7 mouse cellular contexts compared by ENCODE assay signal in genomic region chr7:112158942-112159341, GRCm38 (mm10). TPM values are rescaled to one million over a fixed set of nuclear protein-coding genes. Genes with fewer than 3 reads are reported as not detected.
DNase-seq lines count a peak whose midpoint lies in the region; ATAC-seq and TF ChIP-seq lines count a peak whose summit lies in the region.

Gene Dkk3, minus strand, starts transcription at chr7:112159057.

- no peaks in the 10 kb centered on the region for H3K36me3 ChIP-seq in ES-E14 (ENCODE audit: control insufficient read depth, insufficient read depth, low read length, poor library complexity, severe bottlenecking)
- H3K36me3 ChIP-seq in forebrain, embryonic 14.5 days (ENCODE audit: control insufficient read depth, insufficient read depth, low read length), result no peaks in the 10 kb centered on the region
- H3K36me3 ChIP-seq in hindbrain, embryonic 16.5 days (ENCODE audit: control insufficient read depth, insufficient read depth, low read length), result no peaks in the 10 kb centered on the region
- no peaks in the 10 kb centered on the region for H3K36me3 ChIP-seq in limb, embryonic 12.5 days
- H3K36me3 ChIP-seq in neural tube, embryonic 11.5 days (ENCODE audit: control insufficient read depth, insufficient read depth, low read length), result no peaks in the 10 kb centered on the region

- H3K27me3 ChIP-seq in forebrain, embryonic 14.5 days (replicated peaks; ENCODE audit: control insufficient read depth, insufficient read depth, low read length), result peaks cover 11% of the 10 kb centered on the region; the same call in 1 of the 2 replicates
- peaks cover 4% of the 10 kb centered on the region; the same call in 1 of the 2 replicates for H3K27me3 ChIP-seq in hindbrain, embryonic 16.5 days (replicated peaks; ENCODE audit: control insufficient read depth, insufficient read depth, low read length)
- H3K27me3 ChIP-seq in limb, embryonic 12.5 days, result peaks cover 21% of the 10 kb centered on the region; the same call in 1 of the 2 replicates
- no peaks in the 10 kb centered on the region for H3K27me3 ChIP-seq in neural tube, embryonic 11.5 days (ENCODE audit: control insufficient read depth, insufficient read depth, low read length)

- H3K27ac ChIP-seq in ES-E14 (ENCODE audit: insufficient read depth, low read depth, low read length, poor library complexity, severe bottlenecking), result no peak within 1 kb of the TSS
- H3K27ac ChIP-seq in forebrain, embryonic 14.5 days (ENCODE audit: low read depth, low read length), result no peak within 1 kb of the TSS
- peak within 1 kb of the TSS; percentile 15; the same call in 1 of the 2 replicates for H3K27ac ChIP-seq in hindbrain, embryonic 16.5 days (ENCODE audit: low read depth, low read length)
- 0 out of 2 replicates have a peak within 1 kb of the TSS, but pooled peaks have one; percentile 12 for H3K27ac ChIP-seq in limb, embryonic 12.5 days
- no peak within 1 kb of the TSS for H3K27ac ChIP-seq in neural tube, embryonic 11.5 days (ENCODE audit: low read depth, low read length)

- peak within 1 kb of the TSS; percentile 69 for H3K4me2 ChIP-seq in forebrain, embryonic 14.5 days (ENCODE audit: low read length)
- H3K4me2 ChIP-seq in hindbrain, embryonic 16.5 days (ENCODE audit: low read length), result peak within 1 kb of the TSS; percentile 51
- peak within 1 kb of the TSS; percentile 70 for H3K4me2 ChIP-seq in limb, embryonic 12.5 days
- H3K4me2 ChIP-seq in neural tube, embryonic 11.5 days (ENCODE audit: low read depth), result peak within 1 kb of the TSS; percentile 72

- 3% methylated on average over 21 of the region's 21 CpGs for WGBS in forebrain, embryonic 14.5 days
- 4% methylated on average over 20 of the region's 21 CpGs for WGBS in hindbrain, embryonic 16.5 days
- 3% methylated on average over 21 of the region's 21 CpGs for WGBS in limb, embryonic 12.5 days
- WGBS in neural tube, embryonic 11.5 days, result 2% methylated on average over 21 of the region's 21 CpGs

- no peaks in the 10 kb centered on the region for H3K9me3 ChIP-seq in ES-E14 (ENCODE audit: control insufficient read depth, insufficient read depth, low read depth, low read length)
- H3K9me3 ChIP-seq in forebrain, embryonic 14.5 days (replicated peaks; ENCODE audit: control insufficient read depth, low read length), result no peaks in the 10 kb centered on the region
- no peaks in the 10 kb centered on the region for H3K9me3 ChIP-seq in hindbrain, embryonic 16.5 days (ENCODE audit: control insufficient read depth, low read length)
- no peaks in the 10 kb centered on the region for H3K9me3 ChIP-seq in limb, embryonic 12.5 days
- H3K9me3 ChIP-seq in neural tube, embryonic 11.5 days (ENCODE audit: control insufficient read depth, low read length), result no peaks in the 10 kb centered on the region

- no peak for DNase-seq in ES-E14 (ENCODE audit: low read depth, low spot score)
- DNase-seq in R1 (ENCODE audit: low read depth, low spot score), result peak; percentile 32
- peak; percentile 39 for DNase-seq in forebrain, embryonic 14.5 days (ENCODE audit: low spot score)
- peak; percentile 66 for DNase-seq in neural tube, embryonic 11.5 days (ENCODE audit: low spot score)
- DNase-seq in cerebellum, adult 9-11 months, result no peak

- ATAC-seq in forebrain, embryonic 14.5 days, result peak; percentile 51; the same call in 1 of the 2 replicates
- ATAC-seq in hindbrain, embryonic 16.5 days, result peak; percentile 21; the same call in 1 of the 2 replicates
- 0 out of 2 replicates have a peak, but pooled peaks have one; percentile 46 for ATAC-seq in limb, embryonic 12.5 days (ENCODE audit: insufficient number of reproducible peaks, insufficient read depth, low FRiP score, low TSS enrichment, low read depth)
- ATAC-seq in neural tube, embryonic 11.5 days (ENCODE audit: insufficient read depth, low FRiP score, low TSS enrichment), result peak; percentile 72

- peak within 1 kb of the TSS; percentile 29; the same call in 1 of the 2 replicates for H3K9ac ChIP-seq in ES-E14 (ENCODE audit: insufficient read depth, low read depth, low read length, poor library complexity, severe bottlenecking)
- H3K9ac ChIP-seq in forebrain, embryonic 14.5 days (ENCODE audit: low read length), result peak within 1 kb of the TSS; percentile 63
- peak within 1 kb of the TSS; percentile 53 for H3K9ac ChIP-seq in hindbrain, embryonic 16.5 days (ENCODE audit: low read depth, low read length)
- H3K9ac ChIP-seq in limb, embryonic 12.5 days (replicated peaks), result peak within 1 kb of the TSS; percentile 74
- peak within 1 kb of the TSS; percentile 55 for H3K9ac ChIP-seq in neural tube, embryonic 11.5 days (ENCODE audit: low read length)

- in situ Hi-C loops in ES-E14 (cut with MboI; ENCODE audit: low sequenced_read_pairs in 2 of 2, unreplicated experiment in 2 of 2), result no loop called here

- peak within 1 kb of the TSS; percentile 60 to 76 for H3K4me3 ChIP-seq in ES-E14 (ENCODE audit: insufficient read depth in 1 of 2, low read depth in 1 of 2, low read length in 2 of 2, poor library complexity in 1 of 2, severe bottlenecking in 1 of 2)
- peak within 1 kb of the TSS; percentile 38 for H3K4me3 ChIP-seq in forebrain, embryonic 14.5 days (ENCODE audit: low read depth, low read length)
- peak within 1 kb of the TSS; percentile 40 for H3K4me3 ChIP-seq in hindbrain, embryonic 16.5 days (ENCODE audit: low read length)
- peak within 1 kb of the TSS; percentile 59 for H3K4me3 ChIP-seq in limb, embryonic 12.5 days (replicated peaks)
- H3K4me3 ChIP-seq in neural tube, embryonic 11.5 days (ENCODE audit: low read depth, low read length), result peak within 1 kb of the TSS; percentile 42

- peaks cover 0 to 10% of the 10 kb centered on the region in 2 experiments; a peak in 2 of 4 replicates for H3K4me1 ChIP-seq in ES-E14 (ENCODE audit: control insufficient read depth in 2 of 2, insufficient read depth in 2 of 2, low read length in 2 of 2, poor library complexity in 1 of 2)
- H3K4me1 ChIP-seq in forebrain, embryonic 14.5 days (ENCODE audit: control insufficient read depth, insufficient read depth, low read length), result peaks cover 6% of the 10 kb centered on the region
- peaks cover 19% of the 10 kb centered on the region for H3K4me1 ChIP-seq in hindbrain, embryonic 16.5 days (ENCODE audit: control insufficient read depth, insufficient read depth, low read depth, low read length)
- H3K4me1 ChIP-seq in limb, embryonic 12.5 days (replicated peaks), result peaks cover 32% of the 10 kb centered on the region
- peaks cover 6% of the 10 kb centered on the region; the same call in 1 of the 2 replicates for H3K4me1 ChIP-seq in neural tube, embryonic 11.5 days (ENCODE audit: control insufficient read depth, insufficient read depth, low read length)

TF ChIP-seq in ES-E14, 5 proteins besides CTCF, POLR2A, EP300 and RAD21:
- TF ChIP-seq CHD2 (IDR thresholded peaks at IDR 0.05; ENCODE audit: low read depth, low read length), result no peak
- no peak for TF ChIP-seq ZC3H11A (IDR thresholded peaks at IDR 0.05; ENCODE audit: borderline replicate concordance, low read depth, low read length)
- TF ChIP-seq MAFK (IDR thresholded peaks at IDR 0.05; ENCODE audit: insufficient read depth, low read depth, low read length), result no peak
- TF ChIP-seq HCFC1 (IDR thresholded peaks at IDR 0.05; ENCODE audit: borderline replicate concordance, insufficient read depth, low read length), result no peak
- no peak for TF ChIP-seq ZNF384 (IDR thresholded peaks at IDR 0.05; ENCODE audit: low read depth, low read length)
TF ChIP-seq in ES-E14: peak in this region for 0.

RNA-seq across cellular contexts. Expression of gene Dkk3, which starts in this region (rescaled TPM):
- total RNA-seq in ES-E14 (2012; rRNA removed), result 7.9 and 8.6 TPM in 2 replicates
- 22.9 and 24.7 TPM in 2 replicates for polyA plus RNA-seq in forebrain, embryonic 14.5 days (2014; fragmentation: Nextera tagmentation; extraction: Ambion mirVana)
- polyA plus RNA-seq in hindbrain, embryonic 16.5 days (2015; fragmentation: Nextera tagmentation; extraction: Ambion mirVana), result 38.5 and 39.8 TPM in 2 replicates
- 13.3 and 14.1 TPM in 2 replicates for polyA plus RNA-seq in limb, embryonic 12.5 days (2016; fragmentation: Nextera tagmentation; extraction: Ambion mirVana)
- 8.2 and 10.6 TPM in 2 replicates for polyA plus RNA-seq in neural tube, embryonic 11.5 days (2014; fragmentation: Nextera tagmentation; extraction: Ambion mirVana)

Comparison
In these comparisons a context has a peak if more than half of its experiments do, and no peak if none do; other contexts are left out.
1. DNase-seq: peak in R1 (single experiment), forebrain, embryonic 14.5 days (single experiment) and neural tube, embryonic 11.5 days (single experiment); none in ES-E14 (single experiment) and cerebellum, adult 9-11 months (single experiment).
2. H3K27ac ChIP-seq: peak in hindbrain, embryonic 16.5 days (single experiment) and limb, embryonic 12.5 days (single experiment); none in ES-E14 (single experiment), forebrain, embryonic 14.5 days (single experiment) and neural tube, embryonic 11.5 days (single experiment).
3. ATAC-seq: peak in every context shown above with its lines; median percentile 72 in neural tube, embryonic 11.5 days; 51 in forebrain, embryonic 14.5 days; 46 in limb, embryonic 12.5 days; 21 in hindbrain, embryonic 16.5 days.
4. Peak in every context shown above with its lines, with median percentiles within 50 percentile points of each other: H3K4me3 ChIP-seq, H3K9ac ChIP-seq and H3K4me2 ChIP-seq.